Mouse (Mus musculus) layer of hippocampus, adult 18-20 months (tissue): ENCODE measurements at regions not wholly inside any gene's neighbourhood (a gene's known extent, or its start where the extent isn't known, plus 50 kb on each side); places are given as distances from the start of the nearest gene placed in this dataset.

Experiments used
- DNase-seq, 2 experiments: peaks; one replicate each; pipeline ENCODE4 v3.0.0; 2022; ENCODE audit warnings: low spot score in 2 of 2

DNA sequence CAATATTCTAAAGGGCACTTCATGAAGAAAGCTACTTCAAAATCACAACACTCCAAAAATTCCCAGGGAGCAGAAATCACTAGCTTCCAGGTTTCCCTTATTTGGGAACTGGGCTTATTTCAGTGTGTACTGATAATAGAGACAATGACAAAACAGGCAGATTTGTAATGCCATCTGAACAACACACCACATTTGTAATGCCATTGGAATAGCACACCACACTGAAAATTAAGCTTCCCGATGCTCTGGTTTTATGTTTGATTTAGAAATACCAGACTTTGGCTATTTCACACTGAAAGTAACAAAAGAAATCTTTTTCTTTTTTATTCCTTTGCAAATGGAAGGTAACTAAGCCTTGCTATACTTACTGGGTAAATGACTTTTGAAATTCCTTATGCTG is 343.5 kb upstream of the Cdh20 start:
- no peak for DNase-seq

DNA sequence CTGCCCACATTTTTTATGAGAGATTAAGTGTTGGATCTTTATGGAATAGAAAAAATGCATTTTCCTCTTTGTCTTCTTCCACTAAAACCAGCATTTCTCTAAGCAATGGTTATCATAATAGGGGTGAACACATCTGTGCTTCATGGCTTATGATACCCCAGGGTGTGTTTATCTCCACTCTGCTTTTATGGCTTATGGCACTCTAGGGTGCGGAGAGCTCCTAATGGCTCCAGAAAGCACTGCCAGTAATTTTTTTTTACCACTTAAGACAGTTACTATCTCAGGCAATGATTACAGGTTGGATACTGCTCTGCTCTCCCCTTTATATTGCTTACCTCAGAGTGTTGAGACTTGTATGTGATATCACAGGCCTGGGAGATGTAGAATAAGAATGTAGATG is 343.0 kb upstream of the Cdh20 start:
- no peak for DNase-seq

DNA sequence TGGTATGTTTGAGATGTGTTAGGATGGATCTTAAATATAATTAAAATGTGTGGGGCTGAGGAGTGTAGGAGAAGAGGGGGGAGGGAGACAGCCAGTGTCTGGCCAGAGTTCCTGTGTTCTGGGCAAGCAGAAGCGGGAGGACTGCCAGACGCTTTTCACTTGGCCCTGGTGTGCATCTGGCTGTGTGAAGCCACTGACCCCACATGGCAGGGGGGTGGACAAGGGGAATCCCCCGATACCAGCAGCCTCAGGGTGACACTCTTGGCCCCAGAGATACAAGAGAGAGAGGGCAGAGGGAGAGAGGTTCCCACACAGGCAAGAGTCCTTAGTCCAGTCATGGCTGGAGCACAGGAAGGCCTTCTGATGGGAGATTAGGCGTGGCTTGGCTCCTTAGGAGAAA is 318.7 kb upstream of the Cdh20 start:
- DNase-seq, result no peak

DNA sequence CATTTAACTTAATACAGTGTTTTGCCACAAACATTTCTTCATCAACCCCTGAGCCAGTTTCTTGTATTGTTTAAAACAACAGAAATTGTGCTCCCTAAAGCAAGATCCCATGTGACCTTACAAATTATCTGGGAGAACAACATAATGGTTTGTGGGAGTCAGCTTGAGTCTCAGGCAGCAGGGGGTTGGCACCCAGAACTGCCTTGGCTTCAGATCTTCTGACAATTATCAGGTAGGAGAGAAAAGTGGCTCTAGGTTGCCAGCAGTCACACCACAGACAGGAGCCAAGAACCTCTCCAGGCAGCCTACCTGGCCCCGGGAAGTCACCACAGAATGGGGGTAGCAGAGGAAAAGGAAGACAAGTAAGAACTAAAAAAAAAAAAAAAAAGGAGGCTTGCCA is 299.8 kb upstream of the Cdh20 start:
- DNase-seq, result no peak

DNA sequence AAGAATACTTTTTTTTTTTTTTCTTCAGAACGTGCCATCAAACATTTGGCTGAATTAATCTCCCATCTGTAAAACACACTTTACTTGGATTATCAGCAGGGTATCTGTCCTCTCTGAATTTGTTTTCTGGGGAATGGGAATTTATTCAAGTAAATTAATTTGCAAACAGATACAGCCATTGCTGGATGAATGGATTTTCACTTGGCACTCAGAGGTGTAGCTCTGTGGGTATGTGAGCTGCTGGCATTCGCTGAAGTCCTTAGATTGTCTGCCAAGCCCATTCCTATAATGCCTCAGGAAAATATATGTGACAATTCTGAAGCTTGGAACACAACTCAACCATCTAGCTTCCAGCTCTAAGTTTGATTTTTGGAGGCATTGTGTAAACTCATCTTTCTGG is 288.6 kb upstream of the Cdh20 start:
- DNase-seq, result peak in 1 of 2 experiments; percentile 11
